Mouse (Mus musculus) brain, embryonic 14.5 days (tissue): Measurements from ENCODE around the gene Cfap97d2.

Experiments
- CTCF ChIP-seq: fragments of 200-500 bp; IDR thresholded peaks from 2 replicates; pipeline ENCODE4 v1.5.1; 2012; ENCODE audit warnings: inconsistent platforms, mild to moderate bottlenecking, moderate library complexity, borderline replicate concordance; ENCODE audit not compliant: insufficient read depth, insufficient read length; ENCODE audit errors: extremely low read depth
- POLR2A ChIP-seq: fragments of 200-500 bp; IDR thresholded peaks from 2 replicates; pipeline ENCODE4 v1.6.1; 2012; ENCODE audit warnings: mild to moderate bottlenecking, inconsistent platforms, borderline replicate concordance; ENCODE audit not compliant: poor library complexity, insufficient read depth, insufficient read length, severe bottlenecking; ENCODE audit errors: extremely low read depth

DNA sequence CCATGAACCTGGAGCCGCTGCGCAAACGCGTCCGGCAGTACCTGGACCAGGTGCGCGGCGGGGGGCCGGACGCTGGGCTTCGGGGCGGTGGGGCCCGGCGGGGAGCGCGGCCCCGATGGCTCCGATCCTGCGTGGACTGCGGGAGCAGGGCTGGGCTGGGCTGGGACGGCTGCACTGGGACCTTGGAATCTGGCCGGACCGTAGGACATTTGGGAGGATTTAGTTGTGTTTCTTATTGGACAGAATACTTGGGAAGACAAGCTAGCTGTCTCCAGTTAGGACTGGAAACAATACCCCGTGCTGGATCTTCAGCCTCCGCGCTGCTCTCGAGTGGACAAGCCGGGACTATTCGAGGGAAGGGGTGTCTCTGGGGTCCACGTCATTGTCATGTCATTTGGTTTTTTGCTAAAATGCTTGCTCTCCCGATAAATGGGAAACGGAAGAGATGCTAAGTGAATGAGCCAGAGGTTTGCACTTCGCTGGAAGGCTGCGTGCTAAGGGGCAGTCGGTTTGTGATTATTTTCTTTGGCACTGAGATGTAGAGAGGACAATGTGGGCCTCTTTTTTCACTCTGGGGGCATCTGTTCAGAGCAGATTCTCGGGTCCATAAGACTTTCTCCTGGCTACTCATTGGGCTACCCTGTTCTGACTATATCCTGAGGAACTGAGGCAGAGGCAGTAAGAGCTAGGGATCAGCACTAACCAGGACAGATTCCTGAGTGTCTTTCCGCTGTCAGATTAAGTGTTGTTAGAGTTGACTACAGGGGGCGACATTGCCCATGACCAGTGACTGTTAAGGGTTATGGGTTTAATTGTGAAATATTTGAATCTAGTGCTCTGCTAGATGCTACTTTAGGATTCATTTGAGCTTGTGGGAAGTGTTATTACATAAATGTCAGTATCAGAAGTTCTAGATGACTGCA, 52.4 kb downstream of the Cfap97d2 start:
- TF ChIP-seq CTCF = peak; percentile 38; the same call in 1 of the 2 replicates
- no peak for TF ChIP-seq POLR2A
